Mouse (Mus musculus): ENCODE measurements around the gene Zcchc10. TPM values are rescaled to one million over a fixed set of nuclear protein-coding genes. Genes with fewer than 3 reads are reported as not detected.

The Zcchc10 gene
- polyA plus RNA-seq, 1 experiment from 2014 or later: 22.7 TPM

Other genes starting within 250 kb of the Zcchc10 start
- gene Hspa4, start 24.2 kb upstream of the Zcchc10 start, polyA plus RNA-seq (2014; fragmentation: Nextera tagmentation; extraction: Ambion mirVana): 112 and 115 TPM in 2 replicates
- gene Aff4, start 26.2 kb downstream of the Zcchc10 start, polyA plus RNA-seq (2014; fragmentation: Nextera tagmentation; extraction: Ambion mirVana): 43.0 and 120 TPM in 2 replicates
- 0.48 TPM in 1 of 2 replicates, not detected in the other for gene Leap2, start 98.5 kb downstream of the Zcchc10 start, polyA plus RNA-seq (2014; fragmentation: Nextera tagmentation; extraction: Ambion mirVana)
- gene Uqcrq, start 106.2 kb downstream of the Zcchc10 start, polyA plus RNA-seq (2014; fragmentation: Nextera tagmentation; extraction: Ambion mirVana): 564 and 595 TPM in 2 replicates
- 2.8 and 3.6 TPM in 2 replicates for gene Gdf9, start 106.3 kb downstream of the Zcchc10 start, polyA plus RNA-seq (2014; fragmentation: Nextera tagmentation; extraction: Ambion mirVana)
- 0.19 TPM in 1 of 2 replicates, not detected in the other for gene Gm10447, start 132.4 kb downstream of the Zcchc10 start, polyA plus RNA-seq (2014; fragmentation: Nextera tagmentation; extraction: Ambion mirVana)
- 2.1 and 2.9 TPM in 2 replicates for gene Shroom1, start 132.5 kb downstream of the Zcchc10 start, polyA plus RNA-seq (2014; fragmentation: Nextera tagmentation; extraction: Ambion mirVana)
- gene Gm9837, start 145.8 kb downstream of the Zcchc10 start, polyA plus RNA-seq (2014; fragmentation: Nextera tagmentation; extraction: Ambion mirVana): not detected in 2 replicates
- gene Gm9945, start 155.5 kb downstream of the Zcchc10 start, polyA plus RNA-seq (2014; fragmentation: Nextera tagmentation; extraction: Ambion mirVana): not detected in 2 replicates
- gene Sowaha, start 155.6 kb downstream of the Zcchc10 start, polyA plus RNA-seq (2014; fragmentation: Nextera tagmentation; extraction: Ambion mirVana): 0.06 and 0.25 TPM in 2 replicates
- 13.5 and 15.8 TPM in 2 replicates for gene Sept8, start 194.6 kb downstream of the Zcchc10 start, polyA plus RNA-seq (2014; fragmentation: Nextera tagmentation; extraction: Ambion mirVana)
- 106 and 118 TPM in 2 replicates for gene Kif3a, start 242.7 kb downstream of the Zcchc10 start, polyA plus RNA-seq (2014; fragmentation: Nextera tagmentation; extraction: Ambion mirVana)